Mouse (Mus musculus) cerebellum, adult 2 months (tissue): ENCODE results near the gene Peak1.

ENCODE experiments used
- CTCF ChIP-seq: fragments of 200-500 bp; IDR thresholded peaks from 2 replicates; pipeline ENCODE4 v1.5.1; 2011; ENCODE audit warnings: low read depth, mild to moderate bottlenecking, control low read depth, low read length, moderate library complexity, borderline replicate concordance; ENCODE audit not compliant: insufficient read depth
- POLR2A ChIP-seq: fragments of 200-500 bp; IDR thresholded peaks from 2 replicates; pipeline ENCODE4 v1.6.1; 2011; ENCODE audit warnings: low read length, control low read depth, borderline replicate concordance; ENCODE audit not compliant: insufficient read depth

DNA sequence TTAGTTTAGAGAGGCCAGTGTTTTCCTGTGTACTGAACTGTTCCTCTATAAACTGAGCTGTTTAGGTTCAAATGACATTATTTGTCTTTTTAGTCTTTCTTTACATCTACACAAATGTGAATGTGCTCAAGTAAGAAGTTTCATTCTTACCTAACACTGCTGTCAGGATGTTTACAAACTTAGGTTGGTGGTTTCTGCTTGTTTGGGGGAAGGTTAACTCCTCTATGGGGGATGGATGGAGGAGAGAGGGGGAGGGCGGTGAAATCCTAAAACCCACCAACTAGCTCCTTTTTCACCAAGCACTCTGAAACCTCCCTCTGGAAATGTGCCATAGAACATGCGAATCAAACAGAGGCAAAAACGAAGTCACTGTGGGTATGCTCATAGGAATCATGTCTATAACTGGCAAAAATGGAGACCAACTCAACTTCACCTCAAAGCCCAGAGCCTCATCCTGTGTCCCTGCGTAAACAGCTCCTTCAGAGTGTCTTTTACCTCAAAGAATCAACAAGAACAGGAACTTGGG is 265.3 kb downstream of the Peak1 start:
- no peak for TF ChIP-seq POLR2A
- no peak for TF ChIP-seq CTCF
